Mouse (Mus musculus): ENCODE data around the gene Rhog. TPM values are rescaled to one million over a fixed set of nuclear protein-coding genes. Genes with fewer than 3 reads are reported as not detected.

Gene Rhog
- total and polyA plus RNA-seq, 2 experiments from 2014 or later: 17.0 to 22.1 TPM

DNA sequence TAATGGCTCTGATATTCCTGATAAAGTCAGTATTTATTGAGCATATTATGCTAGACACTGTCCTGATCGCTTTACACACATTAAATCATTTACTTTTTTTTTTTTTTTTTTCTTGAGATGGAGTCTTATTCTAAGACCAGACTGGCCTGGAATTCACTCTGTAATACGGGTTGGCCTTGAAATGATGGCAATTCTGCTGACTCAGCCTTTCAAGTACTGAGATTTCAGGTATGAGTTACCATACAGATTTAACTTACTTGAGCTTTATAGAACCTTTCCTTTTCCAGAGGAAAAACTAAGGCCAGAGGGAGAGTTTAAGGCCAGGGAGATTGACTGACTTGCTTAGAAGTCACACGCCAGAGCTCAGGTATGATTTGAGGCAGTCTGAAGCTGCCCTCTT is 782 bp upstream of the Rhog start:
- Histone ChIP-seq H3K27ac (no peak overlapping the region), H3K36me3 (ENCODE audit: insufficient read depth, low read length) (no peaks in the 10 kb centered on the region), H3K4me3 (ENCODE audit: low read length) (no peak overlapping the region), H3K4me1 (ENCODE audit: insufficient read depth, low read length) (no peaks in the 10 kb centered on the region), H3K27me3 (ENCODE audit: insufficient read depth, low read length) (no peaks in the 10 kb centered on the region), H3K9ac (replicated peaks; ENCODE audit: low read length) (no peak overlapping the region), H3K9me3 (ENCODE audit: low read length) (no peaks in the 10 kb centered on the region), H3K4me2 (ENCODE audit: low read depth, low read length) (no peak overlapping the region)
- ATAC-seq: no peak
- WGBS: 83% methylated on average over 3 of the region's 3 CpGs
- DNase-seq (ENCODE audit: low spot score): no peak
- no peak for TF ChIP-seq CTCF (IDR thresholded peaks at IDR 0.05; ENCODE audit: low read depth)

DNA sequence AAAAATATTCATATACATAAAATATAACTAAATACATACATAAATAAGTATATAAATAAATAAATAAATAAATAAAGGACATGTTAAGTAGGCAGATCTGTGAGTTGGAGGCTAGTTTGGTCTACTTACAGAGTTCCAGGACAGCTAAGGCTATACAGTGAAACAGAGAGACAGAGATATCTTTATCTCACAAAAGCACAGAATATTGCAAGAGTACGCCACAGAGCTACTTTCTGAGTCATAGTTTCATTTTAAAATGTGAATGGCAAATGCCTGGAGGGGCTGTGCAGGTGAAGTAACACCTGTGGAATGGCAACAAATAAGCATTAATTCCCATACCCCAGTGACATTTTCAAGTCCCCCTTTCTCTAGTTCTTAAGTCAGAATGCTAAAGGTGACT is 2.2 kb downstream of the Rhog start:
- DNase-seq (ENCODE audit: low spot score) (no peak), ATAC-seq (no peak)
- Histone ChIP-seq H3K9me3 (ENCODE audit: low read length) (no peaks in the 10 kb centered on the region), H3K4me2 (ENCODE audit: low read depth, low read length) (no peak overlapping the region), H3K36me3 (ENCODE audit: insufficient read depth, low read length) (no peaks in the 10 kb centered on the region), H3K4me3 (ENCODE audit: low read length) (no peak overlapping the region), H3K4me1 (ENCODE audit: insufficient read depth, low read length) (no peaks in the 10 kb centered on the region), H3K27me3 (ENCODE audit: insufficient read depth, low read length) (no peaks in the 10 kb centered on the region), H3K9ac (replicated peaks; ENCODE audit: low read length) (no peak overlapping the region), H3K27ac (no peak overlapping the region)
- WGBS: 93% methylated on average over 1 of the region's 1 CpGs
- no peak for TF ChIP-seq CTCF (IDR thresholded peaks at IDR 0.05; ENCODE audit: low read depth)

DNA sequence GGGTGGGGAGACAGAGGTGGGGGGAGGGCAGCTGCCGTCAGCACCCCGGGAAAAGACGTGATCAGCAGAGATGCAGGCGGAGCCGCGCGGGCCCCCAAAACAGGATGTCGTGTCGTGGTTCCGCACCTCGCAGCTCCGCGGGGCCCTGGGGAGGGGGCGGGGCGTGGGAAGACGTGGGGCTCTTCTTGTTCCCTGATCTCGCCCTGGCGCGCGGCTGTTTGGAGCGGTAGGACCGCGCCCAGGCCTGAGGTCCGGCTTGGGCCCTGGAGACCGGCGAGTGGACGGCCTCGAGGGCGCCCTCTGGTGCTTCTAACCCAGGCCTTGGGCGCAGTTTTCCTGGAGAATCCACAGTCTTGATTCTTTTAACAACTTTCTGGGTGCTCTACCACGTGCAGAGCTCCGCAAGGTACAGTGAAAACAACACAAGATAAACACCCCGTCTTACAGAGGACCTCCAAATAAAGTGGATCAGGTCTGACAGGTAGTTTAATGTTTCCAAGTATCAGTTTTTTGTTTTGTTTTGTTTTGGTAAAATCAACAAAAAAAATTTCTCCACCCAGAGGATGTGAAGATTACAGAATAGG is 5.1 kb downstream of the Rhog start:
- peak overlapping the region; percentile 80 for H3K4me3 ChIP-seq (ENCODE audit: low read length)
- H3K27me3 ChIP-seq (ENCODE audit: insufficient read depth, low read length): no peaks in the 10 kb centered on the region
- WGBS: under 1% methylated on average over 32 of the region's 33 CpGs
- H3K4me2 ChIP-seq (ENCODE audit: low read depth, low read length): peak overlapping the region; percentile 94
- no peaks in the 10 kb centered on the region for H3K36me3 ChIP-seq (ENCODE audit: insufficient read depth, low read length)
- TF ChIP-seq CTCF (IDR thresholded peaks at IDR 0.05; ENCODE audit: low read depth): peak; percentile 77
- ATAC-seq (peak; percentile 80), DNase-seq (ENCODE audit: low spot score) (peak; percentile 84)
- H3K9ac ChIP-seq (replicated peaks; ENCODE audit: low read length): peak overlapping the region; percentile 76
- peak overlapping the region; percentile 88 for H3K27ac ChIP-seq
- H3K9me3 ChIP-seq (ENCODE audit: low read length): no peaks in the 10 kb centered on the region
- H3K4me1 ChIP-seq (ENCODE audit: insufficient read depth, low read length): 0 out of 2 replicates have a peak, but pooled peaks cover 5% of the 10 kb centered on the region

DNA sequence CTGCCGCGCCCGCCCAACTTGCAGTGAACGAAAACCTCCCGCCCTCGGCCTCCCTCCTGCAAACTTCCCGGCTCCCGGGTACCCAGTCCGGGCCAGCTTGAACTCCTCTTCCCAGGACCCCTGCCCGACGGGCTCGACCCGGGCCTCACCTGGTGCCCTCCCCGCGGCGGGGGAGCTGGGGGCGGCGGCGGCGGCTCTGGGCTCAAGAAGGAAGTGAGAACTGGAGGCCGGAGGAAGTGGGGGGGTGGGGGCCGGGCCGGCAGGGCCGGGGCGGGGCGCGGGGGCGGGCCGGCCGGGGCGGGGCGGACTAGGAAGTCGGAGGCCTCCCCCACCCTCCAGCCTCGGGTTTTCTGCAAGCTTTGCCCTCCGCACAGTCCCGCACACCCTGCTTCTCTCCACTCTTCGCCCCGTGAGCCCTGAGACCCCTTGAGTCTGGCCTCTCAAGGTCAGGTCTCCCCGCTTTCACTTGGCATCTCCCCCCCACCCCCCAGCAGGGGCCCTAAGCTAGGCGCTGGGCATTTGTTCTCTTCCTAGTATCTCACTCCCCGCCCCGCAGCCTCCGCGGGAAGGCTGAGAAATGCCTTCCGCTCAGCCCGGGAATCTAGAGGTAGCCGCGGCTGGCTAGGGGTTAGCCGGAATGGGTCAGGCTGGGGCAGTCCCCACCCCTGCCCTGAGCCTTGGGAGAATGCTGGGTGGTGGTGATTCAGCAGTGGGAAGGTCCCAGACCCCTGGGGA is 5.8 kb downstream of the Rhog start:
- Histone ChIP-seq H3K36me3 (ENCODE audit: insufficient read depth, low read length) (no peaks in the 10 kb centered on the region), H3K4me3 (ENCODE audit: low read length) (peak overlapping the region; percentile 80), H3K27ac (peak overlapping the region; percentile 88), H3K27me3 (ENCODE audit: insufficient read depth, low read length) (no peaks in the 10 kb centered on the region), H3K9ac (replicated peaks; ENCODE audit: low read length) (peak overlapping the region; percentile 76), H3K9me3 (ENCODE audit: low read length) (no peaks in the 10 kb centered on the region), H3K4me1 (ENCODE audit: insufficient read depth, low read length) (0 out of 2 replicates have a peak, but pooled peaks cover 5% of the 10 kb centered on the region), H3K4me2 (ENCODE audit: low read depth, low read length) (peak overlapping the region; percentile 94)
- TF ChIP-seq CTCF (IDR thresholded peaks at IDR 0.05; ENCODE audit: low read depth): no peak
- ATAC-seq (peak; percentile 76), DNase-seq (ENCODE audit: low spot score) (peak; percentile 75)
- under 1% methylated on average over 31 of the region's 49 CpGs for WGBS

DNA sequence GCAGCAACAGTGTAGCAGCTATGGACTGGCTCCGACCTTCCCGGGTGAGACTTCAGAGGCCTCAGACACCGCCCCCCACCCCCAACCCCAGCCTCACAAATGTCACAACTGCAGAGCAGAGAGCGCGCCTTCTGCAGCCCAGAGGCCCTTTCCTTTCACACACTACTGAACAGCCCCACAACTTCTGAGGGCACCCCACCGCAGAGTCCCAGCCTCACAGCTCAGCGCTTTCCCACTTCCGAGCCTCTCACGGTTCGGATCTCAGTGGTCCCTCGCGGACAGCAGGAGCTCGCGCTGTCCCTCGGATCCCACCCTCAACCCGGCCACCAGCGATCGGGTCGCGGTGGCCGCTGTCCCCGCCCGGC is 6.3 kb downstream of the Rhog start:
- peak overlapping the region; percentile 80 for H3K4me3 ChIP-seq (ENCODE audit: low read length)
- ATAC-seq: peak; percentile 44
- H3K27me3 ChIP-seq (ENCODE audit: insufficient read depth, low read length): no peaks in the 10 kb centered on the region
- 2% methylated on average over 23 of the region's 23 CpGs for whole genome bisulfite sequencing
- no peak for TF ChIP-seq CTCF (IDR thresholded peaks at IDR 0.05; ENCODE audit: low read depth)
- no peak for DNase-seq (ENCODE audit: low spot score)
- no peaks in the 10 kb centered on the region for H3K36me3 ChIP-seq (ENCODE audit: insufficient read depth, low read length)
- peak overlapping the region; percentile 88 for H3K27ac ChIP-seq
- H3K4me1 ChIP-seq (ENCODE audit: insufficient read depth, low read length): 0 out of 2 replicates have a peak, but pooled peaks cover 5% of the 10 kb centered on the region
- no peaks in the 10 kb centered on the region for H3K9me3 ChIP-seq (ENCODE audit: low read length)
- H3K4me2 ChIP-seq (ENCODE audit: low read depth, low read length): peak overlapping the region; percentile 94
- peak overlapping the region; percentile 76 for H3K9ac ChIP-seq (replicated peaks; ENCODE audit: low read length)

DNA sequence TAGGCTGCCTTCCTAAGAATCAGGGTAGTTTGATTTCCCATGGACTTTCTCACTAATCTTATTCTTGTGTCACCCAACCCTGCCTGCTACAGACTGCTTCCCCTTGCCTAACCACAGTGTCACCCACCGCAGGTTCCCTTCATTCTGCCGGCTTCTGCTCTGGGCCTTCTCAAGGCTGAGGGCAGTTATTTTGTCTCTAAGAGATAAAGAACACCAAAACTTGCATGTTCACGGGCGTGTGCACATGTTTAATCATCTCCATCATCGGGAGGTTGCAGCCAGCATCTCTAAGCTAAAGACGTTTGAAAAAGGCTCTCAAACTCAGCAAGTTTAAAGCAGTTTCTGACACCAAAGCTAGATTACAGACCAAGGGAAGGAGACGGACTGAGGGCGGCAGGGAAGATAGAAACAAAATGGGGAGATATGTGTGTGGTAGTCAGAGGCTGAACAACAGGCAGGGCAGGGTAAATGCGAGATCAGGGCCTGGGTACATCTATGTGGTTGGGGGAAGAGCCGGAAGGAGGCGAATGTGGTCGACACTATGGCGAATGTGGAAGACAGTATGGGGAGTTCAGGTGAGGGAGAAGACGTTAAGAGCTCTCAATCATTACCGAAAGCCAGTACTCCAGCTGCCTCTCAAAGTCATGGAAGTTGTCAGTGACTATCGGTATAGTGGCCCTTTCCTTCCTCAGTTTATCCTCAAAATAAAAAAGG is 7.0 kb downstream of the Rhog start:
- peak overlapping the region; percentile 80 for H3K4me3 ChIP-seq (ENCODE audit: low read length)
- WGBS: 23% methylated on average over 16 of the region's 16 CpGs
- peak overlapping the region; percentile 94 for H3K4me2 ChIP-seq (ENCODE audit: low read depth, low read length)
- H3K36me3 ChIP-seq (ENCODE audit: insufficient read depth, low read length): no peaks in the 10 kb centered on the region
- H3K9me3 ChIP-seq (ENCODE audit: low read length): no peaks in the 10 kb centered on the region
- H3K27ac ChIP-seq: peak overlapping the region; percentile 88; the same call in 1 of the 2 replicates
- DNase-seq (ENCODE audit: low spot score) (no peak), ATAC-seq (no peak)
- peak overlapping the region; percentile 76; the same call in 1 of the 2 replicates for H3K9ac ChIP-seq (replicated peaks; ENCODE audit: low read length)
- no peaks in the 10 kb centered on the region for H3K27me3 ChIP-seq (ENCODE audit: insufficient read depth, low read length)
- no peak for TF ChIP-seq CTCF (IDR thresholded peaks at IDR 0.05; ENCODE audit: low read depth)
- H3K4me1 ChIP-seq (ENCODE audit: insufficient read depth, low read length): 0 out of 2 replicates have a peak, but pooled peaks cover 5% of the 10 kb centered on the region
